Mouse (Mus musculus): ENCODE data around the gene Ccn1. TPM values are rescaled to one million over a fixed set of nuclear protein-coding genes. Genes with fewer than 3 reads are reported as not detected.

Gene Ccn1
- polyA plus RNA-seq, 1 experiment, result 2.0 TPM

DNA sequence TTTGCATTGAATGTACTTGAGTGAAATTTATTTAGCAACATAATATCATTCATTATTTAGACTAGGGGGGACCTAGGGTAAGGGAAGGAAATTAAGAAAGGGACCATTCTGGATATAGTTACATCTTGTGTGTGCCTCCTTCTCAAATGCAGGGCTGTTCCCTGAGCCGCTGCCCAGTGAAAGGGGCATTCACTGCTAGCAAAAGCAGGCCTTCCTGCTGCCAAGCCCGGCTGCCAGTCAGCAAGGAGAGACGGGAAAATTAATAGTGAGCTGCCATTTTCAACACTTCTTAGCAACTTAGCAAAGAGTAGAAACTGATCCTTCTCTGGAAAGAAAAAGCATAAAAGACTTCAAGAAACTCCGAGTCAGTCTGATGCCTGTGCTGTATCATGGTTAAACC, 34.4 kb upstream of the Ccn1 start:
- Histone ChIP-seq H3K27me3 (ENCODE audit: control insufficient read depth, insufficient read depth, low read length) (no peaks in the 10 kb centered on the region), H3K4me3 (ENCODE audit: control insufficient read depth, low read depth, low read length) (no peak overlapping the region), H3K4me1 (ENCODE audit: control insufficient read depth, insufficient read depth, low read length) (peaks cover 8% of the 10 kb centered on the region), H3K36me3 (ENCODE audit: control insufficient read depth, insufficient read depth, low read length) (no peaks in the 10 kb centered on the region), H3K27ac (ENCODE audit: control insufficient read depth, insufficient read depth, low read depth, low read length) (no peak overlapping the region)
- TF ChIP-seq CTCF (IDR thresholded peaks at IDR 0.05; ENCODE audit: control insufficient read depth, insufficient read depth, insufficient replicate concordance, low read depth, low read length) (no peak), POLR2A (IDR thresholded peaks at IDR 0.05; ENCODE audit: control insufficient read depth, low read depth, low read length) (no peak)

DNA sequence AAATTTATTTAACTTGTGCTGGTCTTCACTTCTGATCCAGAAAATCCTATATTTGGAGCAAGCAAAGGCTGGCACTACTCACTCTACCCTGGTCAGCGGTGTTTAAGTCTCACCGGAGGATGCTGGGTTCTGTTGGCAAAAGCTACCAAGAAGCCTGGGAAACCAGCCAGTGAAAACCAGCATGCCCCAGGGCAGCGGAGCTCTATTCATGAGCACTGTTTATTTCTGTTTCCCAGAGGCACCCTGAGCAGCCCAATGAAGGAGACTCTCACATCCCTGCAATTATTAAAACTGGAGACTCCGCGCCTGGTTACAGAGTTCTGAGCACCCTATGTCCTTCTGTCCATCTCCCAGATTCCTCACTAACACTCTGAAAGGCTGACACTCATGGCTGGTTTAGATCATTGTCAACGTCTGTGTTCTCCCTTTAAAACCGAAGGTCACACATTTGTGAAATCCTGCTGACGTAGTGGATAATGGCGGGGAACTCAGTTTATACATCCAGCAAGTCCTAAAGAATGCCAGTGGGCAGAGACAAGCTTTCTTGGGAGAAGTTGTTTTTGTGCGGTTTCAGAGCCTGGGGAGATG, 31.7 kb upstream of the Ccn1 start:
- Histone ChIP-seq H3K27ac (ENCODE audit: control insufficient read depth, insufficient read depth, low read depth, low read length) (no peak overlapping the region), H3K4me1 (ENCODE audit: control insufficient read depth, insufficient read depth, low read length) (peaks cover 8% of the 10 kb centered on the region), H3K4me3 (ENCODE audit: control insufficient read depth, low read depth, low read length) (no peak overlapping the region), H3K36me3 (ENCODE audit: control insufficient read depth, insufficient read depth, low read length) (no peaks in the 10 kb centered on the region), H3K27me3 (ENCODE audit: control insufficient read depth, insufficient read depth, low read length) (no peaks in the 10 kb centered on the region)
- TF ChIP-seq POLR2A (IDR thresholded peaks at IDR 0.05; ENCODE audit: control insufficient read depth, low read depth, low read length) (no peak), CTCF (IDR thresholded peaks at IDR 0.05; ENCODE audit: control insufficient read depth, insufficient read depth, insufficient replicate concordance, low read depth, low read length) (no peak)

DNA sequence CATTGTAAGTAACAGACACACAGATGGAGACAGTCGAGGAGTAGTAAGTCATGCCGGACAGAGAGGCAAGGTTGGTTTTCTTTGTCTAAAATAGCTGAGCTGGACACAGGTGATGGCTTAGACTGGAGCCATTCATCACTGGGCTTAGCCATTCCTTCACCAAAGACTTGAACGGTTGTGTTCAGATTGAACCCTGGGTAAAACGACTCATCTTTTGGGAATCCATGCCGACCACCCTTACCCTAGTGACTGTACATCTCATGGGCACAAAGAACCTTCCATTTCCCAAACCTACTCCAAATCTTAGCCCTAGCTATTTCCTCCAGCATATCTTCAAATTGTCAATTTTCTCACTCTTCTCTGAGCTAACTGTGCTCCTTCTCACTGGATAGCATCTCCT, 30.9 kb upstream of the Ccn1 start:
- H3K36me3 ChIP-seq (ENCODE audit: control insufficient read depth, insufficient read depth, low read length), result no peaks in the 10 kb centered on the region
- H3K4me1 ChIP-seq (ENCODE audit: control insufficient read depth, insufficient read depth, low read length), result peaks cover 8% of the 10 kb centered on the region
- no peak overlapping the region for H3K27ac ChIP-seq (ENCODE audit: control insufficient read depth, insufficient read depth, low read depth, low read length)
- TF ChIP-seq POLR2A (IDR thresholded peaks at IDR 0.05; ENCODE audit: control insufficient read depth, low read depth, low read length) (no peak), CTCF (IDR thresholded peaks at IDR 0.05; ENCODE audit: control insufficient read depth, insufficient read depth, insufficient replicate concordance, low read depth, low read length) (no peak)
- H3K4me3 ChIP-seq (ENCODE audit: control insufficient read depth, low read depth, low read length), result no peak overlapping the region
- no peaks in the 10 kb centered on the region for H3K27me3 ChIP-seq (ENCODE audit: control insufficient read depth, insufficient read depth, low read length)

DNA sequence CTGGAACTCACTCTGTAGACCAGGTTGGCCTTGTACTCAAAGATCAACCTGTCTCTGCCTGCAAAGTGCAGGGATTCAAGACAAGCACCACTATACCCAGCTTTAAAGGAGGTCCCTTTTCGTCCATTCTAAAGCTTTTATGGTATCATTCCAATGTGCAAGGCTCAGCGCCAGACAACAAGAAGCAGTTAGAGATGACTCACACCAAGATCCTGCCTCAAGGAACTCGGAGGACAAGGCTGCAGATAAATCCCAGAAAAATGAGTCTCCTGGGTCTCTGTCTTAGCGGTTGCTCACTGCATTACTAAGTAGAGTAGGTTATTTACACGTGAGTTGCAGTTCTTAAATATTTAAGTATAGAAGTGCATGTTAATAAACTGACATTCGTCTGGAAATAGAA, 26.4 kb upstream of the Ccn1 start:
- no peak overlapping the region for H3K27ac ChIP-seq (ENCODE audit: control insufficient read depth, insufficient read depth, low read depth, low read length)

DNA sequence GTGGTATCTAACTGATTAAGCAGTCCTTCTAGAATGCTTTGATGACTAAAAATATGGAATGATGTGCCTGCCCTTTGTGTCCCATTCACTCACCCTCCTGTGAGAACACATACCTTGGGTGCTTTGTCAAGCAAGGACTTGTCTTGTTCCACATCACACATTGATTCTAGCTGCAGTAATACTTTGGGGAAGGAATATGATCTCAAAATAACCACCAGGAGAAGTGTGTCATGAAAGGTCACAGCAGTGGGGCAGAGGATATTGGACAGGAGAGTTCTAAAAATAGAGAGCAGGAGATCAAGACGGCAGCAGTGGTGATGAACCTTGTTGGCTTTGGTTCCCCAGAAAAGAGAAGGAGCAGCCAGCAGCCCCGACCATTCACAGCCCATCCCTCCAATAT, 25.0 kb upstream of the Ccn1 start:
- Histone ChIP-seq H3K4me1 (ENCODE audit: control insufficient read depth, insufficient read depth, low read length) (no peaks in the 10 kb centered on the region), H3K36me3 (ENCODE audit: control insufficient read depth, insufficient read depth, low read length) (no peaks in the 10 kb centered on the region), H3K27me3 (ENCODE audit: control insufficient read depth, insufficient read depth, low read length) (no peaks in the 10 kb centered on the region), H3K27ac (ENCODE audit: control insufficient read depth, insufficient read depth, low read depth, low read length) (no peak overlapping the region), H3K4me3 (ENCODE audit: control insufficient read depth, low read depth, low read length) (no peak overlapping the region)
- TF ChIP-seq POLR2A (IDR thresholded peaks at IDR 0.05; ENCODE audit: control insufficient read depth, low read depth, low read length) (no peak), CTCF (IDR thresholded peaks at IDR 0.05; ENCODE audit: control insufficient read depth, insufficient read depth, insufficient replicate concordance, low read depth, low read length) (no peak)

More for the DNA sequence above, 26.4 kb upstream of the Ccn1 start:
- Histone ChIP-seq H3K36me3 (ENCODE audit: control insufficient read depth, insufficient read depth, low read length) (no peaks in the 10 kb centered on the region), H3K4me1 (ENCODE audit: control insufficient read depth, insufficient read depth, low read length) (no peaks in the 10 kb centered on the region), H3K4me3 (ENCODE audit: control insufficient read depth, low read depth, low read length) (no peak overlapping the region), H3K27me3 (ENCODE audit: control insufficient read depth, insufficient read depth, low read length) (no peaks in the 10 kb centered on the region)
- TF ChIP-seq CTCF (IDR thresholded peaks at IDR 0.05; ENCODE audit: control insufficient read depth, insufficient read depth, insufficient replicate concordance, low read depth, low read length) (no peak), POLR2A (IDR thresholded peaks at IDR 0.05; ENCODE audit: control insufficient read depth, low read depth, low read length) (no peak)

DNA sequence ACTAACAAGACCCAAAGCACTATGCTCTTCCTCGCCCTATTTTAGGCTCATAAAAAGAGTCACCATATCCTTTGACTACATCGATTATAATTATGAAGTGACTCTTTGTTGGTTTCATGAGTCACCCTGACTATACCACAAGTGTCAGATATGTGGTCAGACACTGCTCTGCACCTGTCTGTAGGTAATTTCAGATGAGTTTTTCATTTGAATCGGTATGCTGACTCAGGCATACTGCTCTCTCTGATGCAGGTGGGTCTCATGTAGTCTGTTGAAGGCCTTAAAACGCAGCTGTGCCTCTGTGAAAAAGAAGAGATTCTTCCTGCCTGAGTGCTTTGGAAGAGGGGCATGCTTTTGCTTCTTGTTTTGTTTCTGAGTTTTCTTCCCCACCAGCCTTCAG, 16.6 kb upstream of the Ccn1 start:
- TF ChIP-seq POLR2A (IDR thresholded peaks at IDR 0.05; ENCODE audit: control insufficient read depth, low read depth, low read length), result no peak
- TF ChIP-seq CTCF (IDR thresholded peaks at IDR 0.05; ENCODE audit: control insufficient read depth, insufficient read depth, insufficient replicate concordance, low read depth, low read length), result no peak
- H3K27me3 ChIP-seq (ENCODE audit: control insufficient read depth, insufficient read depth, low read length), result no peaks in the 10 kb centered on the region
- no peak overlapping the region for H3K4me3 ChIP-seq (ENCODE audit: control insufficient read depth, low read depth, low read length)

DNA sequence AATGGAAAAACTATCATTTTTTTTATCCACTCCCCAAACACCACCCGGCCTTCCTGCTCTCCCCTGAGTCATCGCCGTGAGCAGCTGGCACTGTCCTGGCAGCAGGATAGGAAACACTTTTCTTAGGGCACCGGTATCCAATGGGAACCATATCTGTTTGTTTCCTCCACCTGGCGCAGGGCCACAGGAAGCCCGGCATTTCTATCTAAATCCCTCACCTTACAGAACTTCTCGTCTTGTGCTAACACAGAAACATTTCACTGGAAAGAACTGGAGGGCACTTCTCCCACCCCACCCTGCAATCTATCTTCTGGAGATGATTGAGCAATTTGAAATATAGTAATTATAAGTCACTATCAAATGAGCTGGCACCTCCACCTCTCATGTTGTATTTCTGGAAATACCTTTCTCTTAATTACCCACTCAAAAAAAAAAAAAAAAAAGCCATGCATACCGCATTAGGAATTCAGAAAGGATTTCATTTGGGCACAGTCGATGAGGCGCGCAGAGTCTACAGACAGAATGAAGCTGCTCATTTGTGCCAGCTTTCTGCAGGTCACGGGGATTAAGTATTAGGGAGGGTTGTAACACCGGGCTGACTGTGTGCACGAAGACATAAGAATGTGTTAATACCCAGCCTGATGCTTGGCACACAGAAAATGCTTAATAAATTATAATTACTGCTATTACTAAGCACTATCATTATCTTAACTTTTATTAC, 7.4 kb upstream of the Ccn1 start:
- H3K27me3 ChIP-seq (ENCODE audit: control insufficient read depth, insufficient read depth, low read length), result no peaks in the 10 kb centered on the region
- TF ChIP-seq POLR2A (IDR thresholded peaks at IDR 0.05; ENCODE audit: control insufficient read depth, low read depth, low read length), result no peak
- TF ChIP-seq CTCF (IDR thresholded peaks at IDR 0.05; ENCODE audit: control insufficient read depth, insufficient read depth, insufficient replicate concordance, low read depth, low read length), result no peak
- no peak overlapping the region for H3K4me3 ChIP-seq (ENCODE audit: control insufficient read depth, low read depth, low read length)
- H3K4me1 ChIP-seq (ENCODE audit: control insufficient read depth, insufficient read depth, low read length), result peaks cover 13% of the 10 kb centered on the region
- H3K27ac ChIP-seq (ENCODE audit: control insufficient read depth, insufficient read depth, low read depth, low read length), result no peak overlapping the region
- H3K36me3 ChIP-seq (ENCODE audit: control insufficient read depth, insufficient read depth, low read length), result no peaks in the 10 kb centered on the region

More for the DNA sequence above, 16.6 kb upstream of the Ccn1 start:
- Histone ChIP-seq H3K27ac (ENCODE audit: control insufficient read depth, insufficient read depth, low read depth, low read length) (no peak overlapping the region), H3K36me3 (ENCODE audit: control insufficient read depth, insufficient read depth, low read length) (no peaks in the 10 kb centered on the region), H3K4me1 (ENCODE audit: control insufficient read depth, insufficient read depth, low read length) (no peaks in the 10 kb centered on the region)
